Mouse (Mus musculus) MEL (cell line): ENCODE data around the gene Dpep3. TPM values are rescaled to one million over a fixed set of nuclear protein-coding genes. Genes with fewer than 3 reads are reported as not detected.
A peak's percentile ranks its signal among the peaks of the same experiment; 100 is the strongest.

Experiments
- DNase-seq: peaks from one replicate; pipeline ENCODE4 v3.0.0; 2011; ENCODE audit warnings: low read depth, low spot score
- H3K27ac ChIP-seq: 2 replicates; pipeline ENCODE4 v1.5.1; 2012; ENCODE audit warnings: low read depth, mild to moderate bottlenecking, control low read depth, low read length, moderate library complexity; ENCODE audit not compliant: control insufficient read depth
- H3K27me3 ChIP-seq, 2 experiments: fragments of 150-350 bp in 1 of 2; sonication (generic) in 1 of 2; 2 replicates each; pipeline ENCODE4 v1.6.1; 2012; ENCODE audit warnings: low read length in 2 of 2, mild to moderate bottlenecking in 2 of 2, improper control_type of control experiment in 1 of 2, moderate library complexity in 1 of 2; ENCODE audit not compliant: insufficient read depth in 2 of 2, control insufficient read depth in 1 of 2
- H3K36me3 ChIP-seq, 2 experiments: 2 replicates each; pipeline ENCODE4 v1.6.1; 2012 to 2014; ENCODE audit warnings: low read length in 2 of 2, improper control_type of control experiment in 1 of 2, inconsistent platforms in 1 of 2, mild to moderate bottlenecking in 1 of 2; ENCODE audit not compliant: insufficient read depth in 2 of 2, control insufficient read depth in 1 of 2
- H3K4me1 ChIP-seq, 2 experiments: fragments of 150-350 bp in 1 of 2; sonication (generic) in 1 of 2; 2 replicates each; pipeline ENCODE4 v1.6.1; 2012; ENCODE audit warnings: low read length in 2 of 2, improper control_type of control experiment in 1 of 2, mild to moderate bottlenecking in 1 of 2; ENCODE audit not compliant: insufficient read depth in 2 of 2, control insufficient read depth in 1 of 2
- H3K4me3 ChIP-seq, 2 experiments: fragments of 150-350 bp in 1 of 2; sonication (generic) in 1 of 2; 2 replicates each; pipeline ENCODE4 v1.5.1; 2012; ENCODE audit warnings: low read depth in 2 of 2, low read length in 2 of 2, mild to moderate bottlenecking in 2 of 2, moderate library complexity in 2 of 2, control low read depth in 1 of 2, improper control_type of control experiment in 1 of 2; ENCODE audit not compliant: control insufficient read depth in 1 of 2, insufficient read depth in 1 of 2
- H3K79me2 ChIP-seq: 2 replicates; pipeline ENCODE4 v1.6.1; 2012; ENCODE audit warnings: mild to moderate bottlenecking, low read length, moderate library complexity; ENCODE audit not compliant: control insufficient read depth, poor library complexity, insufficient read depth
- H3K9ac ChIP-seq: 2 replicates; pipeline ENCODE4 v1.6.1; 2012; ENCODE audit warnings: low read depth, mild to moderate bottlenecking, control low read depth, low read length, moderate library complexity; ENCODE audit not compliant: control insufficient read depth, poor library complexity, severe bottlenecking
- H3K9me3 ChIP-seq: fragments of 150-350 bp; sonication (generic); replicated peaks from 2 replicates; pipeline ENCODE4 v1.6.1; 2012; ENCODE audit warnings: mild to moderate bottlenecking, low read length, improper control_type of control experiment, moderate library complexity; ENCODE audit not compliant: insufficient read depth
- CHD1 ChIP-seq: IDR thresholded peaks from 2 replicates; pipeline ENCODE4 v1.6.1; 2012; ENCODE audit warnings: low read depth, mild to moderate bottlenecking, inconsistent platforms, low read length, improper control_type of control experiment
- CHD2 ChIP-seq: IDR thresholded peaks from 2 replicates; pipeline ENCODE4 v1.6.1; 2011; ENCODE audit warnings: low read length, improper control_type of control experiment
- CTCF ChIP-seq, 3 experiments: IDR thresholded peaks in 2 of 3; conservative IDR thresholded peaks in 1 of 3; 2 replicates each; pipeline ENCODE4 v1.5.1; 2011 to 2012; ENCODE audit warnings: low read length in 3 of 3, low read depth in 2 of 3, mild to moderate bottlenecking in 2 of 3, improper control_type of control experiment in 1 of 3, inconsistent platforms in 1 of 3, mixed read lengths in 1 of 3, moderate library complexity in 1 of 3; ENCODE audit not compliant: control insufficient read depth in 1 of 3, insufficient read depth in 1 of 3, poor library complexity in 1 of 3, severe bottlenecking in 1 of 3
- E2F4 ChIP-seq: IDR thresholded peaks from 2 replicates; pipeline ENCODE4 v1.6.1; 2011; ENCODE audit warnings: low read depth, low read length, improper control_type of control experiment, borderline replicate concordance
- EP300 ChIP-seq, 2 experiments: IDR thresholded peaks; 2 replicates each; pipeline ENCODE4 v1.6.1; 2011; ENCODE audit warnings: improper control_type of control experiment in 2 of 2, low read length in 2 of 2, low read depth in 1 of 2, mild to moderate bottlenecking in 1 of 2
- GATA1 ChIP-seq: IDR thresholded peaks from 2 replicates; pipeline ENCODE4 v1.6.1; 2011; ENCODE audit warnings: low read depth, low read length, improper control_type of control experiment
- JUND ChIP-seq: IDR thresholded peaks from 2 replicates; pipeline ENCODE4 v1.6.1; 2011; ENCODE audit warnings: low read depth, mild to moderate bottlenecking, improper control_type of control experiment, low read length
- MAFK ChIP-seq: IDR thresholded peaks from 2 replicates; pipeline ENCODE4 v1.6.1; 2011; ENCODE audit warnings: low read depth, mild to moderate bottlenecking, low read length, improper control_type of control experiment, borderline replicate concordance
- MAZ ChIP-seq: IDR thresholded peaks from 2 replicates; pipeline ENCODE4 v1.6.1; 2012; ENCODE audit warnings: low read depth, mild to moderate bottlenecking, inconsistent platforms, low read length, improper control_type of control experiment
- MYB ChIP-seq: IDR thresholded peaks from 2 replicates; pipeline ENCODE4 v1.6.1; 2011; ENCODE audit warnings: mild to moderate bottlenecking, low read depth, low read length, improper control_type of control experiment
- NRF1 ChIP-seq: IDR thresholded peaks from 2 replicates; pipeline ENCODE4 v1.6.1; 2014; ENCODE audit warnings: low read depth, mild to moderate bottlenecking, inconsistent platforms, low read length, improper control_type of control experiment, moderate library complexity; ENCODE audit not compliant: poor library complexity, insufficient read depth, severe bottlenecking
- POLR2A ChIP-seq, 2 experiments: IDR thresholded peaks; 2 replicates each; pipeline ENCODE4 v1.6.1; 2011 to 2012; ENCODE audit warnings: low read length in 2 of 2, mild to moderate bottlenecking in 2 of 2, control low read depth in 1 of 2, improper control_type of control experiment in 1 of 2, low read depth in 1 of 2, moderate library complexity in 1 of 2; ENCODE audit not compliant: control insufficient read depth in 1 of 2, insufficient read depth in 1 of 2, poor library complexity in 1 of 2
- POLR2AphosphoS2 ChIP-seq: IDR thresholded peaks from 2 replicates; pipeline ENCODE4 v1.6.1; 2011; ENCODE audit warnings: low read length, improper control_type of control experiment
- POLR2AphosphoS5 ChIP-seq: IDR thresholded peaks from 2 replicates; pipeline ENCODE4 v1.6.1; 2012; ENCODE audit warnings: low read depth, borderline replicate concordance, mild to moderate bottlenecking, inconsistent platforms, low read length, moderate library complexity, mixed read lengths
- RAD21 ChIP-seq: IDR thresholded peaks from 2 replicates; pipeline ENCODE4 v1.6.1; 2011; ENCODE audit warnings: mild to moderate bottlenecking, low read depth, low read length, improper control_type of control experiment
- SIN3A ChIP-seq: IDR thresholded peaks from 2 replicates; pipeline ENCODE4 v1.6.1; 2012; ENCODE audit warnings: low read length, improper control_type of control experiment, inconsistent platforms
- SMC3 ChIP-seq: IDR thresholded peaks from 2 replicates; pipeline ENCODE4 v1.6.1; 2011; ENCODE audit warnings: low read depth, low read length, improper control_type of control experiment
- TAL1 ChIP-seq: IDR thresholded peaks from 2 replicates; pipeline ENCODE4 v1.6.1; 2012; ENCODE audit warnings: mild to moderate bottlenecking, inconsistent platforms, low read length, moderate library complexity, mixed read lengths
- UBTF ChIP-seq: IDR thresholded peaks from 2 replicates; pipeline ENCODE4 v1.6.1; 2012; ENCODE audit warnings: low read depth, mild to moderate bottlenecking, inconsistent platforms, low read length, improper control_type of control experiment, moderate library complexity, borderline replicate concordance; ENCODE audit not compliant: insufficient read depth
- USF1 ChIP-seq: IDR thresholded peaks from 2 replicates; pipeline ENCODE4 v1.6.1; 2014; ENCODE audit warnings: low read depth, mild to moderate bottlenecking, inconsistent platforms, low read length, improper control_type of control experiment, moderate library complexity
- ZC3H11A ChIP-seq: IDR thresholded peaks from 2 replicates; pipeline ENCODE4 v1.6.1; 2012; ENCODE audit warnings: low read depth, mild to moderate bottlenecking, inconsistent platforms, low read length, improper control_type of control experiment
- ZKSCAN1 ChIP-seq: IDR thresholded peaks from 2 replicates; pipeline ENCODE4 v1.6.1; 2012; ENCODE audit warnings: low read depth, mild to moderate bottlenecking, inconsistent platforms, low read length, improper control_type of control experiment, moderate library complexity
- polyA plus RNA-seq, 2 experiments: library from polyadenylated mRNA; stranded (reverse) in 1 of 2; unstranded in 1 of 2; fragments of >175 nt in 1 of 2; fragments of >200 nt in 1 of 2; gene quantifications; 2 replicates each; pipeline versions ENCODE4 v1.2.1 to v1.2.4; 2012; ENCODE audit warnings: low replicate concordance in 2 of 2, low read depth in 1 of 2; ENCODE audit not compliant: insufficient read length in 2 of 2, insufficient read depth in 1 of 2, missing spikeins in 1 of 2
- total RNA-seq: library from RNA; depleted of rRNA; stranded (reverse); fragments of 300-350 nt; gene quantifications from 2 replicates; pipeline ENCODE4 v1.2.3, GENCODE M21; 2012

Gene Dpep3
- total and polyA plus RNA-seq, 3 experiments, result 0.11 TPM; not detected in 2

DNA sequence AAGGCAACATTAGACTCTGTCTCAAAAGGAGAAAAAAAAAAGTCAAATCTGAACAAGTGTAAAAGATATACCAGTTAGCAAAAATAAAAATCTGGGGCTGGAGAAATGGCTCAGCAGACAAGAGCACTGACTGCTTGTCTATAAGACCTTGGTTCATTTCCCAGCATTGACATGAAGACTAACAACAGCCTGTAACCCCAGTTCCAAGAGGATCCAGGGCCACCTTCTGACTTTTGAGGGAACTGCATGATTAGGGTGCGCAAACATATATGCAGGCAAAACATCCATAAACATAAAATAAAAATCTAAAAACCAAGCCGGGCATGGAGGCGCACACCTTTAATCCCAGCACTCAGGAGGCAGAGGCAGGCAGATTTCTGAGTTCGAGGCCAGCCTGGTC, 27.2 kb upstream of the Dpep3 start:
- H3K9me3 ChIP-seq, result no peaks in the 10 kb centered on the region
- peaks cover 0 to 11% of the 10 kb centered on the region in 2 experiments; a peak in 2 of 4 replicates for H3K36me3 ChIP-seq
- peaks cover 0 to 17% of the 10 kb centered on the region in 2 experiments; a peak in 3 of 4 replicates for H3K4me1 ChIP-seq
- H3K27me3 ChIP-seq, result no peaks in the 10 kb centered on the region
- H3K27ac ChIP-seq, result no peak overlapping the region
- peak; percentile 57 for DNase-seq
- no peak overlapping the region for H3K9ac ChIP-seq
- no peak overlapping the region for H3K4me3 ChIP-seq
- TF ChIP-seq RAD21 (peak; percentile 49), EP300 (IDR thresholded peaks at IDR 0.05; ENCODE audit: low read depth in 1 of 2, low read length in 2 of 2) (no peak), POLR2AphosphoS5 (no peak), ZC3H11A (peak; percentile 13; the same call in 1 of the 2 replicates), NRF1 (no peak), USF1 (no peak), MAFK (no peak), E2F4 (no peak), SIN3A (no peak), CTCF (IDR thresholded peaks at IDR 0.05 in 2 of 3, conservative IDR thresholded peaks at IDR 0.05 in 1 of 3; ENCODE audit: control insufficient read depth in 1 of 3, insufficient read depth in 1 of 3, low read depth in 2 of 3, low read length in 3 of 3, poor library complexity in 1 of 3, severe bottlenecking in 1 of 3) (peak in 1 of 3 experiments; percentile 57; a peak in 3 of 6 replicates), SMC3 (peak; percentile 58)
- H3K79me2 ChIP-seq, result peaks cover 16% of the 10 kb centered on the region

DNA sequence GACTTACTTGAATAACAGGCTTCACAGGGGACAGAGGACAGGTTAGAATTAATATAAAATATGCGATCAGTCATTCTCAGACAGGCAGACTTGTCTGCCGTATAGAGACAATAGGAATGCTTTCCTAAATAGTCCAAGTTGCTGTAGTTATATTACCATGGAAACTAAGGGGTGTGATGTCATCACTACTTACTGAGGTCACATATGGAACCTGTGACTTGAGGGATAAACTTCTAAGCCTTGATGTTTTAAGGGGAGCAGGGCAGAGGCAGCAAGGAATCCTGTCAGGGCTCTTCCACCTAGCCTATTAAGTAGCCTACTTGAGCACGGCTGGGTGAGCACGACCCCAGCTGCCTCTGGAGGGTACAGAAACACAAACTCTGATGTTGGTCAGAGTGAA, 26.6 kb upstream of the Dpep3 start, which contains the start of gene Dpep2nb:
Gene Dpep2nb (minus strand): TSS at position 101 of the 400 bp plus-strand sequence.
- Histone ChIP-seq H3K27ac (no peak within 1 kb of the TSS), H3K27me3 (no peaks in the 10 kb centered on the region), H3K4me3 (no peak within 1 kb of the TSS), H3K9ac (no peak within 1 kb of the TSS), H3K36me3 (peaks cover 0 to 11% of the 10 kb centered on the region in 2 experiments; a peak in 2 of 4 replicates), H3K9me3 (no peaks in the 10 kb centered on the region), H3K4me1 (peaks cover 0 to 17% of the 10 kb centered on the region in 2 experiments; a peak in 3 of 4 replicates), H3K79me2 (peaks cover 12% of the 10 kb centered on the region)
- no peak for DNase-seq
- no peak for TF ChIP-seq UBTF
- no peak for TF ChIP-seq MAZ
- TF ChIP-seq RAD21, result no peak
- no peak for TF ChIP-seq CTCF (IDR thresholded peaks at IDR 0.05 in 2 of 3, conservative IDR thresholded peaks at IDR 0.05 in 1 of 3; ENCODE audit: control insufficient read depth in 1 of 3, insufficient read depth in 1 of 3, low read depth in 2 of 3, low read length in 3 of 3, poor library complexity in 1 of 3, severe bottlenecking in 1 of 3)
- no peak for TF ChIP-seq NRF1
- TF ChIP-seq TAL1, result no peak
- TF ChIP-seq E2F4, result no peak
- no peak for TF ChIP-seq POLR2AphosphoS5
- TF ChIP-seq CHD1, result no peak
- TF ChIP-seq JUND, result no peak
- no peak for TF ChIP-seq MYB
- TF ChIP-seq SIN3A, result no peak
- no peak for TF ChIP-seq CHD2
- no peak for TF ChIP-seq POLR2AphosphoS2
- no peak for TF ChIP-seq POLR2A (IDR thresholded peaks at IDR 0.05; ENCODE audit: control insufficient read depth in 1 of 2, insufficient read depth in 1 of 2, low read depth in 1 of 2, low read length in 2 of 2, poor library complexity in 1 of 2)
- no peak for TF ChIP-seq ZKSCAN1
- no peak for TF ChIP-seq GATA1
